Mouse (Mus musculus) intestine, postnatal 0 days (tissue): Measurements from ENCODE around the gene Cd55b. TPM values are rescaled to one million over a fixed set of nuclear protein-coding genes. Genes with fewer than 3 reads are reported as not detected.

ENCODE experiments used
- ATAC-seq: fragments of 200-750 bp; cut with Nextera tagmentation; 2 replicates; pipeline ENCODE4 v1.8.0; 2017; ENCODE audit warnings: mild to moderate bottlenecking, moderate TSS enrichment, moderate library complexity
- H3K27ac ChIP-seq: fragments of 300-500 bp; sonication (generic); 2 replicates; pipeline ENCODE4 v1.5.1; 2014; ENCODE audit warnings: mild to moderate bottlenecking, low read depth, low read length, moderate library complexity
- H3K27me3 ChIP-seq: fragments of 300-500 bp; sonication (generic); replicated peaks from 2 replicates; pipeline ENCODE4 v1.6.1; 2014; ENCODE audit warnings: low read length, mixed read lengths; ENCODE audit not compliant: control insufficient read depth, insufficient read depth
- H3K36me3 ChIP-seq: fragments of 300-500 bp; sonication (generic); 2 replicates; pipeline ENCODE4 v1.6.1; 2014; ENCODE audit warnings: mild to moderate bottlenecking, moderate library complexity; ENCODE audit not compliant: control insufficient read depth, insufficient read depth
- H3K4me1 ChIP-seq: fragments of 300-500 bp; sonication (generic); replicated peaks from 2 replicates; pipeline ENCODE4 v1.6.1; 2014; ENCODE audit warnings: antibody characterized with exemption, low read length, mixed read lengths; ENCODE audit not compliant: control insufficient read depth, insufficient read depth
- H3K4me2 ChIP-seq: fragments of 300-500 bp; sonication (generic); replicated peaks from 2 replicates; pipeline ENCODE4 v1.6.1; 2014; ENCODE audit warnings: low read depth, mild to moderate bottlenecking, moderate library complexity
- H3K4me3 ChIP-seq: fragments of 300-500 bp; sonication (generic); 2 replicates; pipeline ENCODE4 v1.5.1; 2014; ENCODE audit warnings: low read depth, low read length
- H3K9ac ChIP-seq: fragments of 300-500 bp; sonication (generic); 2 replicates; pipeline ENCODE4 v1.6.1; 2014; ENCODE audit warnings: mild to moderate bottlenecking, low read depth, low read length
- H3K9me3 ChIP-seq: fragments of 300-500 bp; sonication (generic); 2 replicates; pipeline ENCODE4 v1.6.1; 2016; ENCODE audit warnings: mixed run types; ENCODE audit not compliant: control insufficient read depth
- CTCF ChIP-seq: sonication (generic); IDR thresholded peaks from 2 replicates; pipeline ENCODE4 v1.5.1; 2016; ENCODE audit warnings: low read depth, mild to moderate bottlenecking, control low read depth, antibody characterized with exemption, moderate library complexity
- WGBS: fragments of 180-500 bp; shearing (Covaris S2); extraction: QIAGEN DNeasy Blood & Tissue Kit; methylation state at CpG from one replicate; pipeline ENCODE4 v1.1.7; 2014; 5-methylcytosine and 5-hydroxymethylcytosine counted together
- polyA plus RNA-seq: library from polyadenylated mRNA; unstranded; fragments of >200 nt; fragmentation: Nextera tagmentation; extraction: Ambion mirVana; gene quantifications from 2 replicates; pipeline ENCODE4 v1.2.1, GENCODE M21; 2015

Gene Cd55b
- polyA plus RNA-seq, 1 experiment from 2014 or later, result 0.14 TPM

DNA sequence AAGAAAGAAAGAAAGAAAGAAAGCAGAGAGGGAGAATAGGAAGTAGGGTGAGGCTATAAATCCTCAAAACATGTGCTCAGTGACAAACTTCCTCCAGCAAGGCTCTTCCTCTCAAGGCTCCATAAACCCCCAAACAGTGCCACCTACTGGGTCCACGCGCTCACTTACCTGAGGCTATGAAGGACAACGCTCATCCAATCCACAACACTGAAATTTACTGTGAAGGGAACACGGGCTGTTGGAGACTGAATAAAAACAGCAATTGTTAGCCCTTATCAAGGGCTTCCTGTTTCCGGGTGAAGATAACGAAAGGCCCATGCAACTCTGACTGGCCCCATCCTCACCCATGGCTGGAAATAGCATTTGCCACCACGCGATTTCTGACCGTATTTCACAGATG lies 80.4 kb downstream of the Cd55b start:
- Histone ChIP-seq H3K4me3 (no peak overlapping the region), H3K9ac (no peak overlapping the region), H3K27me3 (no peaks in the 10 kb centered on the region), H3K9me3 (no peaks in the 10 kb centered on the region), H3K36me3 (no peaks in the 10 kb centered on the region), H3K27ac (no peak overlapping the region), H3K4me1 (no peaks in the 10 kb centered on the region), H3K4me2 (no peak overlapping the region)
- no peak for TF ChIP-seq CTCF
- no peak for ATAC-seq
- WGBS, result 87% methylated on average over 9 of the region's 9 CpGs

Other genes with a start within 250 kb of the Cd55b start
- gene Cd55, start 39.7 kb upstream of the Cd55b start, polyA plus RNA-seq, result 30.1 and 32.2 TPM in 2 replicates
- 0.08 TPM in 1 of 2 replicates, not detected in the other for gene Zp3r, start 206.6 kb upstream of the Cd55b start, polyA plus RNA-seq
- gene C4bp, start 238.6 kb upstream of the Cd55b start, polyA plus RNA-seq, result 0.82 and 0.98 TPM in 2 replicates